Mouse (Mus musculus) cerebellum, postnatal 25 days (tissue): ENCODE measurements around the gene Xpnpep1.

Experiments
- DNase-seq, 2 experiments: peaks; one replicate each; pipeline ENCODE4 v3.0.0; 2021; ENCODE audit warnings: mixed read lengths in 2 of 2

Xpnpep1 gene

DNA sequence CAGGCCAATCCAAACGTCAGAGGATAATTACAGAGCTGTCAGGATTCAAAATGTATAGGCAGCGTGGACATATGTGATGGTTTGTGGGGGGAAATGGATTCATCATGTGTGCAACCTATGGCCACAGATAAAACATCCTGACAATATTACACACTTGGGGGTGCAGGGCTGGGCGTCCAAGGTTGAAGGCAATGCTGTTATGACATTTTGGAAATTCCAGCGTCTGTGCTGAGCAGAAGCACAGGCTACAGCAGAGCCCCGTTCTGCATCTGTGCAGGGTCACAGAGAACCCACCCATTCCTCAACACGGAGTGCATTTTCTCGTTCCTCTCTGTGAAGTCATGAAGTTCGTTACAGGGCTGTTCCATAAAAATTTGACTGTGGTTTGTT lies 25.0 kb upstream of the Xpnpep1 start:
- DNase-seq, result no peak

DNA sequence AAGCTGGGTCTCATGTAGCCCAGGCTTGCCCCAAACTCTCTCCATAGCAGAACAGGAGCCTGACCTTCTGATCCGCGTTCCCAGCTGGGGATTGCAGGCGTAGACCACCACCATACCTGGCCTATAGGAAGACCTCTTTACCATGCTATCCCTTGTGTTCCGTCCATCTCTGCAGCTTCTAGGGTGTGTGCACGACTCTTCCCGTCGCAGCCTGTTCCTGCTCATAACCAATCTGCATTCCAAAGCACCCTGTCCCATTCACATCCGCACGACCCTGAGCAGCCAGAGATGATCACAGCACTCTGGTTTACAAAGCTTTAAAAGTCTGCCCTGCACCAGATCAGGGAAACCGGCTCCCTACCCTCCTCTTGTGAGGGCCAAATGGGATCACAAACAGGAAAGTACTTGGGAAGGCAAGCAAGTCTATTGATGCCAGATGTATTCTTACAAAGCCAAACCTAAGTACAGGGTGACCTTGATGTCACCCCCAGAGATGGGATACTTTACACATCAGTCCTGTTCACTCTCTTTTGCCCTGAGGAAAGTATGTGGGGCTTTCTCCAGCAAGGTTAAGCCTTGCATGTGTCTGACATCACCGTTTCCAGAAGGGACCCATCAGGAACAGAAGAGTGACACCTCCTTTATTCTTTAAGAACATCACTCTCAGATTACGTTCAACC lies 24.4 kb upstream of the Xpnpep1 start:
- no peak for DNase-seq

DNA sequence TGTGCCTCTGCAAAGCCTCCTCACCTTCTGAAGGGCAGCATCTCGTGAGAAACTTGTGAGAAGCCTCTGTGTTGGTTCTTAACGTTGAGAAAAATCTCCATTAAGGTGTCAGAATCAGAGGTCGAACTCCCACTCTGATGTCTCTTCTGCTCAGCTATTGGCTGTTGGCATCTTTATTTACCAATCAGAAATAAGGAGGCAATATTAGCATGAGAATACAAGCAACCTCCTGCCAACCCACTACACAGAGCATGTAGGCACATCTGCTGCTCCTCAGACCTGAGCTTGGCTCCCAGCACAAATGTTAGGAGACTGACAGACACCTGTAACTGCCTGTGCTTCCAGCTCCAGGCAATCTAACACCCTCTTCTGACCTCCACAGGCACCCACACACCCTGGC lies 22.0 kb upstream of the Xpnpep1 start:
- DNase-seq, result no peak

DNA sequence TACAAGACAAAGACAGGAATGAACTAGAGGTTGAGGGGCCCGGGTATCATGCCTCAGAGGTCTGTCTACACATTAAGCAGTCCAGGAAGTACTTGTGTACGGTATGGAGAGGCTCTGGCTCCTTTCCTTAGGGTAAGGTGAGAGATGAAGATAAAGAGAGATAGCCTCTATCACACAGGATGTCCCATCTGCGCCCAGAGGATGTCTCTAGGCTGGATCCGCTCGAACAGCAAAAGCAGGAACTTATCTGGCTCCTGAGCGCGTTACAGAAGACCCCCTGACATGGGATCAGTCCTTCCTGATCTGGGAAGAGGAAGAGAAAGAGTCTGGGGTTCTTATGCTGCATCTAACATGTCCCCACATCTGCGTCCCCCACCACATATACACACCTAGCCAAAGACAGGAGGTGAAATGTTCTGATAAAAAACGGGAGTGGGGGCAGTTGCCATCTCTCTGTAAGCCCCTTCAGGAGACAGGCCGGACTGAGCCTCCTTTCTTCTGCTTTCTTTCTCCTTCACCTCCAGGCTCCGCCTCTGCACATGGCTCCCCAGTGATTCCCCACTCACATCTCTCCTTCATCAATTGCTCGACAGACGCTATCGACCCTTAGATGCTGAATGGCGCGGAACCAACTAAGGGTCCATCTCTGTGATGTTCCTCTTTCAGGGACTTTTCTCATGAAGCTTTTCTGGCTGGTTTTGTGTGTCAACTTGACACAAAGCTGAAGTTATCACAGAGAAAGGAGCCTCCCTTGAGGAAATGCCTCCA lies 19.5 kb upstream of the Xpnpep1 start:
- no peak for DNase-seq

DNA sequence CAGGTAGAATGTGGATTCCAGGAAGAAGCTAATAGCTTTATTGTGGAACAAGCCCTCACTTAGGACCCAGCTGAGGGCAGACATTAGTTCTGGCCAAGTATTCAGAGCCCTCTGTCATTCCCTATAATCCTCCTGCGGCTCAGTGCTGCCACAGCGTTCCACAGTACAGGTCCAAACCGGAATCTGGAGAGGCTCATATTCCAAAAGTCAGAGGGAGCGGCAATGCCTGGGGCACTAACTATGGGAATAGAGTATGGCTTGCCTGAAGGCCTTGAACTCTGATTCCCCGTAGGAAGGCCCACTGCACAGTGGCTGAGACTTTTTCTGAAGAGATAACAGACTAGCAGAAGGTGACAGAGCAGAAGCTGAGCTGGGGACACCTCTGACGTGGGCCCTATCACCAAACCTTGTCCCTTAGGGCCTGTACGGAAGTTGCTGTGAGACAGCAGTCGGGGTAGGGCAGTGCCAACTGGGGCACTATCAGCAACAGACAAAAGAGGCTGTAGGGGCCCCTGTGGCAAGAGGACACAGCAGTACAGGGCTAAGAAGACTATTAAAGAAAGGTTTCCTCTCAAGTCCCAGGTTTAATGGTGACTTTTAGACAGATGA lies 18.8 kb upstream of the Xpnpep1 start:
- DNase-seq, result no peak

DNA sequence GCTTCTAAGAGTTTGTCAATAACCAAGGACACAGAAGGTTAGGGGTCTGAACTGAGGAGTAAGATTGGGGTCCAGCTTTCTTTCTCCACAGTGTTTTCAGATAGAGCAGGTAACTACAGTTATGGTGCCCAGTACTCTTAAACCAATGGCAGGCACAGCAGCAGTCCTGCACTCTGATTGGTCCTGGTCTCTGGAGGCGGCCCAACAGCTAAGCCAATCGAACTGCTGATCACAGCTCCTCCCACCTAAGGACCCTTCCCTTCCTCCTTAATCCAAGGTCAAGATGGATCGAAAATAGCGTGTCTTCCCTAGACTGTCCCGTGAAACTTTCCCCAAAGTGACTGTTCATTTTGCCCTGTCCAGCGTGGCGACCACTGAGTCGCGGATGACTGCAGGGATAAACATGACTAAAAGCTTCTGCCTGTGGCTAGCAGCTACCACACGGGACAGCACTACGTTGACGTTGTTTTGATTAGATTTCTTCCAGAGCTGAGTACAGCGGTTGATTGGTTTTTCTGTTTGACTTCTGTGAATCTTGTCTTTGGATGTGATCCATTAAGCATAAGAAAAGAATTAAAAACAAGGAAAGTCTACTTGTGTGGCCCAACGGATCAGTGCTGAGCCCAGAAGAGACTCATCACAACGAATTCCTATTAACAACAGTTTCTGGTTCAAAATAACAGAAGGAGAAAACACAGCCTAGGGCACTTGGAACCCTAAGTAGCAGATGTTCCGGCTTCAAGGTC lies 18.1 kb upstream of the Xpnpep1 start:
- DNase-seq, result no peak

DNA sequence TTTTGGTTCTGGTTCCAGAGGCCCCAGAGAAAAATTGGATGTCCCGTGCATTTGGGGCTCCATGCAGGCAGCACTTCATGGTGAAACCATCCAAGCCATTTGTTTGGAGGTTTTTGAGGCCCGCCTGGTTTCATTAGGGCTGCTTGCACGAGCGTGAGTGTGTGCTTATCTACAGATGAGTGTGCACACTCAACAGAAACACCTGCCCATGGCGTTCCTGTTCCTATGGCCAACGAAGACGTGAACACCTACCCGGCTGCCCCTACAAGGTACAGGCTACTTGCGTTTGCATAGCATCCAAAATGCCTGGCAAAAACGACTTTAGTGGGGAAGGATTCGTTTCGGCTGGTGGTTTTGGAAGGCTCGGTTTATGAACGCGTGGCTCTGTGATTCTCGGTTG lies 13.3 kb upstream of the Xpnpep1 start:
- no peak for DNase-seq

DNA sequence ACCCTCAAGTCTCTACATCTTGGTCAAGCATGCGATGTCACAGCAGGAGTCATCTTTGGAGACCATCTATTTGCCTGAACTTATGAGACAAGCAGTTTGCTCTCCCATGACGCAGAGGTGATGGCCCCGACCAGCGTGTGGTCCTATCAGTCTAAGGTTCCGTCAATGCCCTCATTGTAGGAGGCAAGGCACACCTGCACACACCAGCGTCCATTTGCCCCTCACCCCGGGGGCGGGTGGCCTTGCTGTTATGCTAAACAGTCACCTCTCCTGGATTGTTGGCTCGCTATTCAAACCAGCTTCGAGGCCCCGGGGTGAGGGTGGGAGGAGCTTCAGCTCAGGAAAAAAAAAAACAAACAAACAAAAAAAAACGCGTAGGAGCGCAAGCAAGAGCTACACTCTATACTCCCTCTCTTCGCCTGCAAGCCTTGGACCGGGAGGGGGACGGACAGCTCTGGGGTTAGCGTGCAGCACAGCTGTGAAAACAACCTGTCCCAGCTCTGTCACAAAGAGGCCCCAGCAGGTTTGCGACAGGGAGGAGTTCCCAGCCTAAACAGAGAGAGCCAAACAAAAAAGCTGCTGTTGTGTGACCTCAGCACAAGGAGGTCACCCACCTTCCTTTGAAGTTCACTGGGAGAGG lies 12.1 kb upstream of the Xpnpep1 start:
- peak in 1 of 2 experiments; percentile 39 for DNase-seq

DNA sequence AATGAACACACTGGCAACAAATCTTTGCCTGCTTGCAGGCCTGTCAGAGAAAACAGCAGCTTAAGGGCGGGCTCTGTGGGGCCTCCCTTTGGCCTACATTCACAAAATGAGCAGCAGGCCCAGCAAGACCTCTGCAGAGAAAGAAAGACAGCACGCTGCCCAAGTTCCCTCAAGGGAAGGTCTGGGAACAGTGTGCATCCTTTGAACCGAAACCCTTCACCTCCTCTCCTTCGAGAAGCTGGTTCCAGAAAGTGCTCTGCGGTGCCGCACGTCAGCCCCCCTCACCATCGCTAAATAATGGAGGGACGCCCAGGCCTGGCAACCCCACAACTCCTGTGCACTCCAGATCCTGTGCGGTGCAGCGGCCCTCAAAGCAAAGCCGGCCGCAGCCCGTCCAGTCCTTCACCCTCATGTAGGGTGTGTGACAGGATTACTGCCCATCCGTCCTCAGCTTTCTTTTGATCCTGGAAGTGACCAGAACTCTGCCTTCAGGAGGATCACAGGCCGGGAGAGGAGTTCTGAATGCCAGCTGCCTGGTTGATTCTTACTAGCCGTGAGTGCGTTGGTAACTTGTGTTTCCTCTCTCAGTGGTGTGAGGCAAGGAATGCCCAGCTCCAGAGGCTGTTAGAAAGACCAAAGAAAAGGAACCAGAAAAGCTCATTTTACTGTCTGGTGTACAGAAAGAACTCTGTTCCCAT lies 11.4 kb upstream of the Xpnpep1 start:
- DNase-seq, result peak; percentile 25 to 26

DNA sequence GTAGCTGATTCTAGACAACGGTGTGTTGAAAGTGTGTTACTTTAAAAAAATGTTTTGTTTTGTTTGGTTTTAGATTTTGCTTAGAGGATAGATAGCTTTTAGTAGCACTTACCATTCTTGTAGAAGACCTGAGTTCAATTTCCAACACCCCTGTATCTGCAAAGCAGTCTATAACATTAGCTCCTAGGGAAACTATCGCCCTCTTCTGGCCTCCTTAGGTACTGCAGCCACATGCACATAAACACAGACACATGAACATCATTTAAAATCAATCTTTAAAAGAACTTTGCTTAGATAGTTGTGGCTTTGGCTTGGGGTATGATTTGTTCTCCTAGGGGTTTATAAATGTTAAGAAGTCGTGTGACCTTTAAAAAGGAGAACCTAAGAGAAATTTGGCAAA lies 10.1 kb upstream of the Xpnpep1 start:
- peak in 1 of 2 experiments; percentile 30 for DNase-seq

DNA sequence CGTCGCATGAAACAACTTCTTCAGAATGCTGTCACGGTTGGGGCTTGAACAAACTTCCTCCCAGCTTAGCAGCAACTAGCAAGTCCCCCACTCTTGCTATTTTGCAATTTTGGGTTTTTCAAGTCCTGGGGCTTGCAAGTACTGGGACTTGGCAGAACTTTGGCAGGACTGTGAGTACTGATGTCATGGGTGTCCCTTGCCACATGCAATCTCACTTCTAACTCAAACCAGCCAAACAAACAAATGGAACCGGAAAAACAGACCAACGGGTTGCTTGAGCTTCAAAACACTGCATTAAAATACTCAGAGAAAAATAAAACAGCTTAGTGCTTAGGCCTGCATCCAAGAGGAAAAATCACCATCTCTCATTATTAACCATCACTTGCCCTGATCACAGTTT lies 7.2 kb upstream of the Xpnpep1 start:
- DNase-seq, result no peak

DNA sequence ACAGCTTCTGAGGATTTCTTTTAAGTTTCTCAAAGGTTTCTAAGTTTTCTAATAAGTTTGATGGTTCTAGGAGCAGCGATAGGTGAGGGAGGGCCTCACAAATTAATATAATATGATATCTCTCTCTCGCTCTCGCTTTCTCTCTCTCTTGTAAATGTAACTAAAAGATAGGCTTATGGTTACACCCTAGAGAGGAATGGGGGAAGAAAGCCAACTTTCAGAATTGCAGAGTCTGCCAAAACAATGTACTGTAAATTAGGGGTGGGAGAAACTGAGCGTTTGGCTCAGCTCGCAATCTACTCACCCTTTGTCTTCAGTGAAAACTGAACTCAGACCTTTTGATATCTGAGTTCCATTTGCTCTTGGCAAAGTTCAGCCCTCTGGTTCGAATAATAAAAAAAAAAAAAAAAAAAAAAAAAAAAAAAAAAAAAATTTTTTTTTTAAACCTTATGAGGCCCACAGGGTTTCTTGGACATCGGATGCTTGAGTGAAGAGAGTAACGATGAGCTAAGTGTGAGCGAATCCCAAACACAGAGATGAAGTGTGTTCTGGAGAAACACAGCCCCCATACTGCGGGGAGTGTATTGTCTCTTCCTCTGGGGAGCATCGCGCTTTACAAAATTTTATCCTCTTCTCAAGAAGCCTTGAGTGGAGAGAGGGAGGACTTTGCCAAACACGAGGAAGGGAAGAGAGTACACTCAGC lies 3.6 kb upstream of the Xpnpep1 start:
- no peak for DNase-seq

DNA sequence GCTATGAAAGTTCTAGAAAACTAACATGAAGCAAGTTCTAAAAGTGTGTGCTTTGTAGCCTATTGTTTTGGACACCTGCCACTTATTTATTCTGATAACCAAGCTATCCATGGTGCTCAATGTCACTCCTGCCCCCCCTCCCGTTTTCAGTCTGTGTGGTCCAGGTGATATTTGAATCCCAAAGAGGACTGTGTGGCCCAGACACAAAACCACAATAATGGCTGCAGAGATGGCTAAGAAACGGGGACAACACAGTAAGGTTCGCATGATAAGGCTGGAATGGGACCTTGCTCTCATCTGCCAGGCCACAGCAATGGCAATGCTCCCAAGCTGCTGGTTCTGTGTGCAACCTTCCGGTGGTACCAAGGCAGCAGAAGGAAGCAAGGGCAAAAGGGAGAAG lies 1.6 kb upstream of the Xpnpep1 start:
- no peak for DNase-seq

DNA sequence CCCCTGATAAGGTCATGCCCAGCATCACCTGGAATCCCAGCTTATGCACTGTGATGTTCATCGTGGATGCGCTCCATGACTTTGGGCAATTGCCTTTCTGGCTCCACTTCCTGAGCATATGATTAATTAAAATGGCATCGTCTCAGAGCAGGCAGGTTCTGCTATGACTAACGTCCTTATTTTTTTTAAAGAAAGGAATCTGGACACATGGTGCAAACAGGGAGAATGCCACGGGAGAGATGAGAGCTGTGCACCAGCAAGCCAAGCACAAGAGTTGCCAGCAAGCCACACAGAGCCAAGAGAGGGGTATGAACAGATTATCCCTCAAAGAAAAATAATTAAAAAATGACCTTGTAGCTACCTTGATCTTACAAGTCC lies 1.1 kb upstream of the Xpnpep1 start:
- DNase-seq, result peak in 1 of 2 experiments; percentile 32

DNA sequence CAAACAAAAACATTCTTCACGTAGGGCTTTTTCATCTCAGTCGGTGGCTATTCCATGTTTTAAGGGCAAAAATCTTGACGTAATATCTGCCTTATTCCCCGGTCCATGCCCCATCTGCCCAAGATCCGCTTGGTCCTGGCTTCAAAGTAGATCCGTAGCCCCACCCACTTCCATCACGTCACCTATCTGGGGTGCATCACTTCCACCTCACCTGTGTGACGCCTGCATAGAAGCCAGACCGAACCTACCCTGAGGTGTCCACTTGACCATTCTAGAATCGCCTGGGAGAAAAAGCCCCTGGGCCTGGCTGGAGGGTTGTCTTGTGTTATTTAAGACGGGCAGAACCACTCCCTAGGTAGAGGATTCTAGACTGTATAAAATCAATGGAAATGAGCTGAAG lies 924 bp downstream of the Xpnpep1 start:
- DNase-seq, result peak; percentile 61 to 73

DNA sequence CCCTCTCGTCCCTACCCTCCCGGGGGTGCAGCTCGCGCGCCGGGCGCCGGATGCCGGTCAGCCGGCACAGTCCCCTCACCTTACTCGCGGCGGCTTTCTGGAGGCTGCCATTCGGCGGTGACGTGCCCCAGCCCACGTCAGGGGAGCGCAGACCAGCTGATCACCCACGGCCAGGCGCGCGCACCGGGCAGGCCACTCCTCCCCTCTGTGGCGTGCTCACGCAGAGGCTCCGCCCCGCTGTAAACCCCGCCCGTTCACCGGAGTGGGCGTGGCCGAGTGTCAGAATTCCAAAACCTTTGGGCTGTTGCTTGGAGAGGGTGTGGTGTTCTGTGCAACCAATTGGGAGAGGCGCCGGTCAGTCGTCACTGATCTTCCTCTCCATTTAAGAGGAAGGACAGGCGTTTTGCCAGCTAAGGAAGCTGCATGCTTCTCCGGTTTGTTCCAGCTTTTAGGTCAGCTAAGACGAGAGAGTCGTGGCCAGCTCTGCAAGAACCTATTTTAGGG lies 1.5 kb downstream of the Xpnpep1 start:
- DNase-seq, result peak; percentile 98 to 99

DNA sequence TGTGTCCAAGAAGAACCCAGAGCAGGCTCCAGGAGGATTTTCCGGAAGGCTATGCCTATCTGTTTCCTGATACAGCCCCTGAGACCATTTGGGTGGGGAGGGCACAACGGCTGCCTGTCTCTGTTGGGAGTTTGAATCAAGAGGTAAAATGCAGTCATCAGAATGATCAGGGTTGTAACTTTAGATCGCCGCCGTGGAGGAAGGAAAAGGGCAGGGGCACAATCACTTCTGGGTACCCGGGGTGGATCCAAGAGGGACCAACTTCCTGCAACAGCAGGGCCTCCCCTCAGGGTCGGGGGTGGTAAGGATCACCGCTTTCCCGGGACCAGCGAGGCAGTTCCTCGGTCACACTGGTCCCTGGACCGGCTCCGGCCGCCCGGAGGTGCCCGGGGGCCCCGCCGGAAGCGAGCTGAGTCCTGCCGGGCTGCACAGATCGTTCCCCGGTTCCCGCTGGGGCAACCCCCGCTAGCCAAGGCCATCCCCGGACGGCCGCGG lies 2.0 kb downstream of the Xpnpep1 start:
- DNase-seq, result no peak

DNA sequence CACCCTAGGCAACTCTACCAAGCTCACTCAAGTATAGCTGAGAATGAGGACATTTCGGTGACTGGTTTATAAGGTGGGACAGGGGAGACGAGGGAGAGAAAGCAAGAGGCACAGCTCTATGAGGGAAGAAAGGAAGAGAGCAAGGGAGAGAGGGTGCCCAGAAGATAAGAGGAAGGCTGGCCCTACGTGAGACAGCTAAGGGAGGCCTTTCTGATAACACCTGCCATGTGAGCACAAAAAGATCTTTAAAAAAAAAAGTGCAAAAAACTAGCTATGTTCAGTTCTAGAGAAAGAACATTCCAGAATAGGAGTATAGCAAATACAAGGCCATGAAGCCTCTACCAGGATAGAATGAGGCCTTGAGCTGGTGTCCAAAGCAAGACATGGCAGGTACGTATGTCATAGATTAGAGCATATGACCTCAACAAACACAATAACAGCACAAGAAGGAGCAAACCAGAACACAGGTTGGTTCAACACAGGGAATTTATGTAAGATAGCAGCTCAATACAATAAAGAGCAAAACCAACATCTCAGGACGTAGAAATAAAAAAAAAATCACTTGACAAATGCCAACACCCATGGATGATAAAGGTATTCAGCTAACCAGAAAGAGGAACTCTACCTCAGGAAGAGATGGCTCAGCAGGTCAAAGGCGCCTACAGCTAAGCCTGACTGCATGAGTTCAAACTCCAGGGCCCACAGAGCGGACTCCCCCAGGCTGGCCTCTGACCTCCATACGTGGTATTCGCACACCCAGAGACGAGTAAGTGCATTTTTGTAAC lies 6.7 kb downstream of the Xpnpep1 start:
- DNase-seq, result no peak

DNA sequence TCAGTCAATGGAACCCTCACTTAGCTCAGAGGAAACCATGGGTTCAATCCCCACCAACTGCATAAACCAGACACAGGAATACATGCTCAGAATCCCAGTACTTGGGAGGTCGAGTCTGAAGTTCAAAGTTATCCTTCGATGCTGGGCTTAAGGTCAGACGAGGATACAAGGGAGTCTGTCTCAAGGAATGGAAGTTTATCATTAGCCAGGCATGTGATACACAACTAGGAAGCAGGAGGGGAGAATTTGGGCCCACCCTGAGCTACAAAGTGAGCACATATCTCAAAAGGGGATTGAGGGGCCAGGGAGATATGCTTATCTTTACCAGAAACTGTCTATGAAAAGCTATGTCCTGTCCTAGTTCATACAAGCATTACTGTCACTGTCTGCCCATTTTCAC lies 7.4 kb downstream of the Xpnpep1 start:
- DNase-seq, result no peak

DNA sequence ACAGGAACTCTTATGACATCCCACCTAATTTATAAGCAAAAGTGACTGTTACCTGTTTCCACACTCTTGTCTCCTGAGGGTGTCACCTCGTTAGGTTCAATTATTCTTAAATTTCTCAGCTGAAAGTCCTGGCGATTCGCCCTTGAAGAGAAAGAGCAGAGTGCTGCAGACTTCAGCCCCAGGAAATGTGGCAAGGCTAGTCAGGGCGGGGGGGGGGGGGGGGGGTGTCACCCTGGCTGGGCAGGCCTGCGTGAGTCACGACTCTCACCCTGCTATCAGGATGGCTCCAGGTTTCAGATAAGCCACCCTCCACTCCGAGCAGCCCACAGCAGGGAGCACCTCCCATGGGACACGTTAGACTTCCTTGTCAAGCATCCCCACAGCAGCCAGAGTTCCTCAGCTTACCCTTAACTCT lies 8.1 kb downstream of the Xpnpep1 start:
- no peak for DNase-seq
